Mouse (Mus musculus): ENCODE data around the gene Atcay. TPM values are rescaled to one million over a fixed set of nuclear protein-coding genes. Genes with fewer than 3 reads are reported as not detected.
"Not testable (repeated sequence)": the region's sequence is repeated elsewhere in the genome, so short reads cannot be mapped to it uniquely, and the experiment has no call there.

Gene Atcay
- total RNA-seq, 2 experiments from 2014 or later = 150 to 155 TPM

GRCm38 (mm10) chr10:81180946-81181345 lies 49.7 kb downstream of the Atcay start:
- DNase-seq (ENCODE audit: low spot score in 2 of 2) = no peak

GRCm38 (mm10) chr10:81179451-81180342 lies 50.9 kb downstream of the Atcay start:
- DNase-seq (ENCODE audit: low spot score in 2 of 2) = no peak

- no peak for DNase-seq (ENCODE audit: low spot score in 2 of 2)
Measured at GRCm38 (mm10) chr10:81178927-81179326, 51.7 kb downstream of the Atcay start.

- DNase-seq (ENCODE audit: low spot score in 2 of 2) = peak in 1 of 2 experiments; percentile 41
Measured at GRCm38 (mm10) chr10:81177958-81178712, 52.5 kb downstream of the Atcay start.

- no peak for DNase-seq (ENCODE audit: low spot score in 2 of 2)
Measured at GRCm38 (mm10) chr10:81177491-81177925, 53.1 kb downstream of the Atcay start.

GRCm38 (mm10) chr10:81176466-81177271 lies 54.0 kb downstream of the Atcay start, which contains the start of gene Eef2:
TSS of gene Eef2 (plus strand) at chr10:81176631.
- peak; percentile 95 to 99 for DNase-seq (ENCODE audit: low spot score in 2 of 2)

GRCm38 (mm10) chr10:81175936-81176465 lies 54.6 kb downstream of the Atcay start:
- DNase-seq (ENCODE audit: low spot score in 2 of 2) = no peak

- DNase-seq (ENCODE audit: low spot score in 2 of 2) = not testable (repeated sequence)
Measured at GRCm38 (mm10) chr10:81175345-81175701, 55.3 kb downstream of the Atcay start.

GRCm38 (mm10) chr10:81174617-81175344 lies 55.9 kb downstream of the Atcay start:
- DNase-seq (ENCODE audit: low spot score in 2 of 2) = peak; percentile 81 to 93

GRCm38 (mm10) chr10:81173132-81173531 lies 57.5 kb downstream of the Atcay start:
- DNase-seq (ENCODE audit: low spot score in 2 of 2) = peak; percentile 77 to 87

GRCm38 (mm10) chr10:81169411-81169900 lies 61.2 kb downstream of the Atcay start:
- not testable (repeated sequence) for DNase-seq (ENCODE audit: low spot score in 2 of 2)

- DNase-seq (ENCODE audit: low spot score in 2 of 2) = peak; percentile 58 to 82
Measured at GRCm38 (mm10) chr10:81168521-81169244, 62.0 kb downstream of the Atcay start.

- no peak for DNase-seq (ENCODE audit: low spot score in 2 of 2)
Measured at GRCm38 (mm10) chr10:81168087-81168431, 62.6 kb downstream of the Atcay start.

GRCm38 (mm10) chr10:81167200-81168086 lies 63.2 kb downstream of the Atcay start, which contains the start of gene Pias4:
TSS of gene Pias4 (minus strand) at chr10:81167923.
- DNase-seq (ENCODE audit: low spot score in 2 of 2) = peak; percentile 100

- DNase-seq (ENCODE audit: low spot score in 2 of 2) = no peak
Measured at GRCm38 (mm10) chr10:81165118-81165517, 65.5 kb downstream of the Atcay start.

- DNase-seq (ENCODE audit: low spot score in 2 of 2) = no peak
Measured at GRCm38 (mm10) chr10:81162318-81162652, 68.3 kb downstream of the Atcay start.

- no peak for DNase-seq (ENCODE audit: low spot score in 2 of 2)
Measured at GRCm38 (mm10) chr10:81161602-81162317, 68.9 kb downstream of the Atcay start.

- DNase-seq (ENCODE audit: low spot score in 2 of 2) = no peak
Measured at GRCm38 (mm10) chr10:81154736-81155135, 75.9 kb downstream of the Atcay start.

Measured in layer of hippocampus, adult 18-20 months (tissue).